Mouse (Mus musculus) CH12.LX (cell line): ENCODE results near the gene Fubp3. TPM values are rescaled to one million over a fixed set of nuclear protein-coding genes. Genes with fewer than 3 reads are reported as not detected.
A peak's percentile ranks its signal among the peaks of the same experiment; 100 is the strongest.

Experiments
- DNase-seq: peaks from one replicate; pipeline ENCODE4 v3.0.0-alpha.2; 2013; ENCODE audit errors: extremely low read depth
- H3K27ac ChIP-seq: 2 replicates; pipeline ENCODE4 v1.5.1; 2012; ENCODE audit warnings: low read depth, mild to moderate bottlenecking, control low read depth, moderate library complexity; ENCODE audit not compliant: insufficient read depth
- H3K27me3 ChIP-seq: replicated peaks from 2 replicates; pipeline ENCODE3; 2012; ENCODE audit warnings: inconsistent platforms
- H3K36me3 ChIP-seq, 2 experiments: replicated peaks in 1 of 2; 2 replicates each; pipeline versions ENCODE3 to v1.6.1; 2012; ENCODE audit warnings: inconsistent platforms in 1 of 2, low read length in 1 of 2, mild to moderate bottlenecking in 1 of 2, mixed read lengths in 1 of 2, moderate library complexity in 1 of 2; ENCODE audit not compliant: control insufficient read depth in 1 of 2, insufficient read depth in 1 of 2
- H3K4me1 ChIP-seq, 2 experiments: 2 replicates each; pipeline ENCODE4 v1.6.1; 2012; ENCODE audit warnings: inconsistent platforms in 1 of 2, moderate library complexity in 1 of 2; ENCODE audit not compliant: insufficient read depth in 2 of 2, control insufficient read depth in 1 of 2
- H3K4me2 ChIP-seq: 2 replicates; pipeline ENCODE4 v1.6.1; 2012; ENCODE audit warnings: low read depth, mild to moderate bottlenecking, control low read depth; ENCODE audit not compliant: poor library complexity, insufficient read depth, severe bottlenecking
- H3K4me3 ChIP-seq, 3 experiments: fragments of 150-350 bp in 1 of 3; sonication (generic) in 1 of 3; replicated peaks in 1 of 3; 2 replicates each; pipeline versions ENCODE3 to v1.5.1; 2011 to 2012; ENCODE audit warnings: low read depth in 2 of 3, low read length in 2 of 3, mild to moderate bottlenecking in 2 of 3, moderate library complexity in 2 of 3, control low read depth in 1 of 3, improper control_type of control experiment in 1 of 3, inconsistent platforms in 1 of 3, mixed read lengths in 1 of 3; ENCODE audit not compliant: poor library complexity in 1 of 3
- H3K79me2 ChIP-seq: replicated peaks from 2 replicates; pipeline ENCODE4 v1.6.1; 2012; ENCODE audit warnings: mild to moderate bottlenecking, moderate library complexity; ENCODE audit not compliant: control insufficient read depth, poor library complexity, insufficient read depth, severe bottlenecking; ENCODE audit errors: extremely low read depth
- H3K9ac ChIP-seq: 2 replicates; pipeline ENCODE4 v1.6.1; 2012; ENCODE audit warnings: low read depth, mild to moderate bottlenecking, control low read depth, moderate library complexity; ENCODE audit not compliant: insufficient read depth
- H3K9me3 ChIP-seq: replicated peaks from 2 replicates; pipeline ENCODE3; 2012; ENCODE audit warnings: low read length, inconsistent platforms, mixed read lengths
- BHLHE40 ChIP-seq: IDR thresholded peaks from 2 replicates; pipeline ENCODE4 v1.6.1; 2011; ENCODE audit warnings: mild to moderate bottlenecking, low read depth, low read length, improper control_type of control experiment
- CHD1 ChIP-seq: IDR thresholded peaks from 2 replicates; pipeline ENCODE4 v1.6.1; 2012; ENCODE audit warnings: low read depth, low read length, improper control_type of control experiment, inconsistent platforms
- CHD2 ChIP-seq: IDR thresholded peaks from 2 replicates; pipeline ENCODE4 v1.6.1; 2011; ENCODE audit warnings: low read length, improper control_type of control experiment
- CTCF ChIP-seq, 2 experiments: IDR thresholded peaks in 1 of 2; conservative IDR thresholded peaks in 1 of 2; 2 replicates each; pipeline ENCODE4 v1.5.1; 2011 to 2012; ENCODE audit warnings: low read depth in 2 of 2, low read length in 2 of 2, improper control_type of control experiment in 1 of 2, inconsistent platforms in 1 of 2, mild to moderate bottlenecking in 1 of 2, moderate library complexity in 1 of 2
- ELF1 ChIP-seq: IDR thresholded peaks from 2 replicates; pipeline ENCODE4 v1.6.1; 2014; ENCODE audit warnings: low read depth, mild to moderate bottlenecking, inconsistent platforms, low read length, improper control_type of control experiment
- EP300 ChIP-seq: IDR thresholded peaks from 2 replicates; pipeline ENCODE4 v1.6.1; 2011; ENCODE audit warnings: low read length, improper control_type of control experiment
- ETS1 ChIP-seq: conservative IDR thresholded peaks from 2 replicates; pipeline ENCODE4 v1.6.1; 2012; ENCODE audit warnings: low read depth, mild to moderate bottlenecking, inconsistent platforms, low read length, improper control_type of control experiment, moderate library complexity
- GABPA ChIP-seq: IDR thresholded peaks from 2 replicates; pipeline ENCODE4 v1.6.1; 2012; ENCODE audit warnings: low read depth, low read length, improper control_type of control experiment, inconsistent platforms; ENCODE audit not compliant: insufficient replicate concordance
- HCFC1 ChIP-seq: IDR thresholded peaks from 2 replicates; pipeline ENCODE4 v1.6.1; 2012; ENCODE audit warnings: low read depth, mild to moderate bottlenecking, inconsistent platforms, low read length, improper control_type of control experiment
- IRF4 ChIP-seq: IDR thresholded peaks from 2 replicates; pipeline ENCODE4 v1.6.1; 2014; ENCODE audit warnings: low read depth, mild to moderate bottlenecking, inconsistent platforms, low read length, improper control_type of control experiment
- JUN ChIP-seq: IDR thresholded peaks from 2 replicates; pipeline ENCODE4 v1.6.1; 2011; ENCODE audit warnings: low read depth, mild to moderate bottlenecking, low read length, improper control_type of control experiment, moderate library complexity; ENCODE audit not compliant: insufficient read depth
- JUND ChIP-seq: conservative IDR thresholded peaks from 2 replicates; pipeline ENCODE4 v1.6.1; 2011; ENCODE audit warnings: low read depth, low read length, improper control_type of control experiment
- KAT2A ChIP-seq: IDR thresholded peaks from 2 replicates; pipeline ENCODE4 v1.6.1; 2012; ENCODE audit warnings: low read length, improper control_type of control experiment, inconsistent platforms; ENCODE audit not compliant: insufficient replicate concordance
- MAX ChIP-seq: IDR thresholded peaks from 2 replicates; pipeline ENCODE4 v1.6.1; 2011; ENCODE audit warnings: low read length, improper control_type of control experiment
- MAZ ChIP-seq: IDR thresholded peaks from 2 replicates; pipeline ENCODE4 v1.6.1; 2012; ENCODE audit warnings: low read depth, mild to moderate bottlenecking, inconsistent platforms, low read length, improper control_type of control experiment, moderate library complexity
- PAX5 ChIP-seq: IDR thresholded peaks from 2 replicates; pipeline ENCODE4 v1.6.1; 2012; ENCODE audit warnings: low read length, inconsistent platforms, mixed read lengths
- POLR2A ChIP-seq: IDR thresholded peaks from 2 replicates; pipeline ENCODE4 v1.6.1; 2011; ENCODE audit warnings: low read depth, mild to moderate bottlenecking, improper control_type of control experiment, low read length
- POLR2AphosphoS2 ChIP-seq: IDR thresholded peaks from 2 replicates; pipeline ENCODE4 v1.6.1; 2011; ENCODE audit warnings: low read depth, low read length, improper control_type of control experiment
- RAD21 ChIP-seq: IDR thresholded peaks from 2 replicates; pipeline ENCODE4 v1.6.1; 2011; ENCODE audit warnings: low read depth, mild to moderate bottlenecking, low read length, improper control_type of control experiment, moderate library complexity
- RCOR1 ChIP-seq: conservative IDR thresholded peaks from 2 replicates; pipeline ENCODE4 v1.6.1; 2012; ENCODE audit warnings: low read depth, mild to moderate bottlenecking, inconsistent platforms, low read length, improper control_type of control experiment
- SIN3A ChIP-seq: IDR thresholded peaks from 2 replicates; pipeline ENCODE4 v1.6.1; 2012; ENCODE audit warnings: low read length, improper control_type of control experiment, inconsistent platforms
- TBP ChIP-seq: conservative IDR thresholded peaks from 2 replicates; pipeline ENCODE4 v1.6.1; 2011; ENCODE audit warnings: low read depth, low read length, improper control_type of control experiment
- UBTF ChIP-seq: IDR thresholded peaks from 2 replicates; pipeline ENCODE4 v1.6.1; 2012; ENCODE audit warnings: low read depth, mild to moderate bottlenecking, inconsistent platforms, low read length, improper control_type of control experiment, moderate library complexity
- USF1 ChIP-seq: IDR thresholded peaks from 2 replicates; pipeline ENCODE4 v1.6.1; 2014; ENCODE audit warnings: low read depth, mild to moderate bottlenecking, inconsistent platforms, low read length, improper control_type of control experiment
- USF2 ChIP-seq: conservative IDR thresholded peaks from 2 replicates; pipeline ENCODE4 v1.6.1; 2011; ENCODE audit warnings: low read depth, low read length, improper control_type of control experiment
- ZKSCAN1 ChIP-seq: IDR thresholded peaks from 2 replicates; pipeline ENCODE4 v1.6.1; 2012; ENCODE audit warnings: low read depth, inconsistent platforms, low read length, improper control_type of control experiment, borderline replicate concordance
- ZMIZ1 ChIP-seq: IDR thresholded peaks from 2 replicates; pipeline ENCODE4 v1.6.1; 2012; ENCODE audit warnings: low read depth, mild to moderate bottlenecking, inconsistent platforms, low read length, improper control_type of control experiment
- dilution Hi-C: fragments of 300-500 bp; cut with MboI; formaldehyde crosslinking; loops from 2 replicates; pipeline ENCODE4 v1.14.3; 2020; ENCODE audit warnings: low sequenced_read_pairs; ENCODE audit not compliant: extremely low pct_unique_long_range_greater_than_20kb, extremely low pct_ligation_motif_present
- in situ Hi-C: fragments of 300-500 bp; cut with MboI; formaldehyde crosslinking; loops from 3 replicates; pipeline ENCODE4 v1.14.3; 2019; ENCODE audit warnings: low sequenced_read_pairs, low pct_ligation_motif_present, low pct_unique_long_range_greater_than_20kb, mixed read lengths
- polyA plus RNA-seq: library from polyadenylated mRNA; unstranded; fragments of >175 nt; gene quantifications from 2 replicates; pipeline ENCODE4 v1.2.1, GENCODE M21; 2012; ENCODE audit warnings: low read depth; ENCODE audit not compliant: insufficient read length
- total RNA-seq, 2 experiments: library from RNA; depleted of rRNA; stranded (reverse); fragments of 300-350 nt in 1 of 2; fragments of >200 nt in 1 of 2; gene quantifications; 2 replicates each; pipeline ENCODE4 v1.2.3; 2012 to 2014

Fubp3 gene
- total and polyA plus RNA-seq, 3 experiments: 36.8 to 64.2 (median 52.3) TPM

- Histone ChIP-seq H3K36me3 (peaks cover 58 to 83% of the 10 kb centered on the region in 2 experiments), H3K4me1 (peaks cover 34 to 56% of the 10 kb centered on the region in 2 experiments), H3K9ac (no peak overlapping the region), H3K27me3 (no peaks in the 10 kb centered on the region), H3K79me2 (no peaks in the 10 kb centered on the region), H3K4me3 (peak overlapping the region in 1 of 3 experiments; percentile 54), H3K4me2 (no peak overlapping the region), H3K27ac (peak overlapping the region; percentile 76), H3K9me3 (no peaks in the 10 kb centered on the region)
- in situ Hi-C loops: no loop called here
- dilution Hi-C loops: no loop called here
- peak; percentile 69 for DNase-seq
- no peak for TF ChIP-seq JUND
- no peak for TF ChIP-seq POLR2A
- 0 out of 2 replicates have a peak, but pooled peaks have one; percentile 34 for TF ChIP-seq IRF4
- TF ChIP-seq ELF1: no peak
- no peak for TF ChIP-seq JUN
- TF ChIP-seq MAZ: peak; percentile 72; the same call in 1 of the 2 replicates
- TF ChIP-seq ETS1: peak; percentile 70
- no peak for TF ChIP-seq GABPA
- no peak for TF ChIP-seq RCOR1
- no peak; the same call in 1 of the 2 replicates for TF ChIP-seq UBTF
- TF ChIP-seq POLR2AphosphoS2: no peak
- TF ChIP-seq BHLHE40: 0 out of 2 replicates have a peak, but pooled peaks have one; percentile 18
- no peak for TF ChIP-seq MAX
- no peak for TF ChIP-seq USF2
- peak; percentile 53 for TF ChIP-seq USF1
- TF ChIP-seq CHD1: no peak
- no peak for TF ChIP-seq SIN3A
- no peak for TF ChIP-seq PAX5
- TF ChIP-seq HCFC1: no peak
- no peak for TF ChIP-seq KAT2A
- no peak for TF ChIP-seq CTCF (conservative IDR thresholded peaks at IDR 0.05 in 1 of 2, IDR thresholded peaks at IDR 0.05 in 1 of 2; ENCODE audit: low read depth in 2 of 2, low read length in 2 of 2)
- no peak for TF ChIP-seq ZKSCAN1
- TF ChIP-seq EP300: no peak; the same call in 1 of the 2 replicates
- no peak for TF ChIP-seq TBP
- TF ChIP-seq CHD2: no peak
- no peak for TF ChIP-seq RAD21
- no peak for TF ChIP-seq ZMIZ1
Observed at GRCm38 (mm10) chr2:31612627-31613026, 40.2 kb downstream of the Fubp3 start.
